Mouse (Mus musculus): ENCODE measurements at regions not wholly inside any gene's neighbourhood (a gene's known extent, or its start where the extent isn't known, plus 50 kb on each side); places are given as distances from the start of the nearest gene placed in this dataset.

- DNase-seq (ENCODE audit: low spot score in 2 of 2): no peak
Measured at GRCm38 (mm10) chr5:119280146-119280545, 390.3 kb upstream of the Tbx3 start.

DNA sequence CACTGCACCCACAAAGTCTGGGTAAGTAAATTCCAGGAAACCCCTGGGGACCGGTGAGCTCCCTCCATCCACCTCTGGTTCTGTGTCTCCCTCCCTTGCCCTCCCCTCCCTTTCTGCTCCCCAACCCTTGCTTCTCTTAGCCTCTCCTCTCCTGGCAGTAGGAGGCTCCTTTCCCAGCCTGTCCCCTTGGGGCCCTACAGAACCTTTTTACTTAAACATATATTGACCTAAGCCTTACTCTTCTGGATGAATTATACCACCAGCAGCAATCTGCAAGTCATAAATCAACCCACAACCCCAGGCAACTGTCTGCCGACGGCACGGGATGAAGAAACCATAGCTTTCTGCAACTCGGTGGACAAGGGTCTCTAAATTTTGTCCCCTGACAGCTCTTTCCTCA lies 380.7 kb upstream of the Tbx3 start:
- DNase-seq (ENCODE audit: low spot score in 2 of 2): no peak

DNA sequence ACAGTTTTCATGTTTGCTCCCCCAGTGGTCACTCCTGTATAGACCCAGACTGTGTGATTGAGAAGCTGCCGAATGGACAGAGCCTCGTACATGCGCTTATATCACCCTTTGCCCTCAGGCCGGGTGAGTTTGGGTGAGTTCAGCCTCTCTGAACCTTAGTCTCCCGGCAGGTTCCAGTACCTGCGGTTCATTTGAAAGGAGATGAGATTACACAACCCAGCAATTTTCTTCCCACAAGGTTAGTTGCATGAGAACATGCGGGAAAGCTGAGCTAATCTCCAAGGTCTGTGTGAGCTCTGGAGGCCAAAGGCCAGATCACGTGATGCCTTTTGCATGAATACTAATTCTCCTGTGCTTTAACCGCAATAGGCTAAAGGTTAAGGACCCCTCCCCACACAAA lies 378.1 kb upstream of the Tbx3 start:
- DNase-seq (ENCODE audit: low spot score in 2 of 2): no peak

DNA sequence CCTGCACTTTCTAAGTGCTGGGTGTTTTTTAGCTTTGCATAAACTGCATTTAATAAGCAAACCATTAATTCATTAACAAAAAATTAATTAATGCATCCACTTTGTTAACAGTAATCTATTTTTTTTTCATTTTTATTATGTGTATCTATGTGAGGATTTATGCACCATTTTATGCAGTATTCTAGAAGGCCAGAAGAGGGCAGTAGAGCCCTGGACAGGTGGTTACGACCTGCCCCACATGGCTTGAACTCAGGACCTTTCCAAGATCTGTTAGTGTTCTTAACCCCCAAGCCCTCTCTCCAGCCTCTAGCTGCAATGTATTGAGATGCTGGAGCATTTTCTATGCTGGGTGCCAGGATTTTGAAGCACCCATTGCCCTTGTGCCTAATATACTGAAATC lies 377.6 kb upstream of the Tbx3 start:
- no peak for DNase-seq (ENCODE audit: low spot score in 2 of 2)

DNA sequence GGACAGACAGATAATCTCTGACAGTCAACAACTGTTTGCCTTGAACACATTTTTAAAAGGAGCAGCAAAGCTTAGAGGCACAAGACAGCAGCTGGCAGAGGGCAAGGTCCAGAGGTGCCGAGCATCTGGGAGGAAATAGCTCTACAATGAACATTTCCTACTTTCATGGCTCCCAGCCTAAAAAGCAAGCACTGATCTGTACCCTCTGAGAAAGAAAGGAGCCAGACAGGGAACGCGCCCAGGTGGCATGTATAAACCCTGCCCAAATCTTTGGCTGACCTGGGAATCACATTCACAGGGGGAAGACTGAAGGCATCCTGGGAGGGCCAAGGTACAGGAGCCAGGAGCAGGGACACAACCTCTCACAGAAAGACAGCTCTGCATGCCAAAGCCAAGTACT lies 371.2 kb upstream of the Tbx3 start:
- DNase-seq (ENCODE audit: low spot score in 2 of 2): no peak

DNA sequence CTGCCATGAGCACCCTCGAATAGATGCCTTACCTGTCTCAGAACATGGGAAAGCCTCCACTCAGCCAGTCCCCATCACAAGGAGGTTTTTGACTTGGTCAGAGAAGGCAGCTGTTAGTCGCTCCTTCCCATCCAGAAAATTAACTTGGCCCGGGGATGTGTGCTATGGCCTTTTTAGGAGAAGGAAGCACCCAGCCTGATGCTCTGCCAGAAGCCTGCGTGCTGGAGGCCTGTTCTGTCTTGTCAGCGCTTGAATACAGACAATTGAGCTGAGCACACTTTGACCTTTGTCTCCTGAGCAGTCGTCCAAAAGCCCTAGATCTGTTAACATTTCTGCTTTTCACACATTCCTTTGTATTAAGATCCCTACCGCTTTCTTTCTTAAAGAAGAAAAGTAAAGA lies 370.4 kb upstream of the Tbx3 start:
- no peak for DNase-seq (ENCODE audit: low spot score in 2 of 2)

DNA sequence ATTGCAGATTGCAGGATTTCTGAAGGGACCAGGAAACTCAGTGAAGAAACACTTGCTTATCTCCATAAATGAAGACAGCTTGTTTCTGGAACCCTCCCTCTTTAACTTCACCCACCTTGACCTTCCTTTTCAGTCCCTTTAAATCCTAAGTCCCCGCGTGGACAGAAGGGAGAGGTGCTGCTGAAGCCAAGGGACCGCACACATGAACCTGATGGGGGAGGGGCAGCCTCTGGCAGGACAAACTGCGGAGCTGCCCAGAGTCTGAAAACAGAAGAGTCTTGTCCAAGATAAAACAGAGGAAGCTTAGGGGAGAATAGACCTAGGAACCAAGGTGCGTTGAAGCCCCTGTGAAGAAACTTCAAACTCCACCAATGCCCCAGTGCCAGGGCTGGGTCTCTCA lies 368.9 kb upstream of the Tbx3 start:
- DNase-seq (ENCODE audit: low spot score in 2 of 2): no peak

- DNase-seq (ENCODE audit: low spot score in 2 of 2): no peak
Measured at GRCm38 (mm10) chr5:119304721-119305120, 365.7 kb upstream of the Tbx3 start.

DNA sequence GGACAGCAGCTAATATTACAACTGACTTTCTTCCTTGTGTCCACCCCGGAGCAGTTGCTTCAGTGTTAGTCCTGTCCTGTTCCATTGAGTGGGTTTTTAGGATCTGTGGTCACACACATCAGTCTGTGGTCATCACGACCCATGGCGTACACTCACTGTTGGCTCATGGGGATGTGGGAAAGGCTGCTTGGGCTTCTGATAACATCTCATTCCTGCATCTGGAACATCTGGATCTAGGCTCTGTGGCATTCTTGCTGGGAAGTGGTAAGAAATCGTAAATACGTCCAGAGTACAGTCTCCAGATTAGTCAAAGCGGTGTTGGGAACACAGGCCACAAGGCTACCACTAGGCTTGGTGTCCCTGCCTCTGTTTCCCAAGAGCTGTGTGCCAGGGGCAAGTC lies 362.7 kb upstream of the Tbx3 start:
- DNase-seq (ENCODE audit: low spot score in 2 of 2): no peak

- DNase-seq (ENCODE audit: low spot score in 2 of 2): no peak
Measured at GRCm38 (mm10) chr5:119310178-119310930, 360.1 kb upstream of the Tbx3 start.

- no peak for DNase-seq (ENCODE audit: low spot score in 2 of 2)
Measured at GRCm38 (mm10) chr5:119312808-119313207, 357.7 kb upstream of the Tbx3 start.

GRCm38 (mm10) chr5:119315149-119315548 lies 355.3 kb upstream of the Tbx3 start:
- no peak for DNase-seq (ENCODE audit: low spot score in 2 of 2)

DNA sequence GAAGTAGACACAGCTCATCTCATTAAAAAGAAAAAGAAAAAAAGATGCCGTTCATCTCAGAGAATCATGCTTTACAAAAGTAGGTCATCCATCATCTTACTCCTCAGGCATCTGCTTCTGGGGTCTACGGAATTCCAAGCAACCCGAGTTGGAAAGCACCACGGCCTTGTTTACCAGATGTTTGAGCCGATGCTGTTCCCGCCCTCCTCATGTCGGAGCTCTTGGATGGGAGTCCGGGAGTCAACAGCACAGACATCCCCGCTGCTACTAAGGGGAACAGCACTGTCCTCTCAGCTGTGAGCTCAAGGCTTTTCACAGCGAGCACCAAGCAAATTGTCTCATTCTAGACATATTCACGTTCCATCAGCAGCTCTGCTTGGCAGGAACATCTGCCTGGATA lies 352.9 kb upstream of the Tbx3 start:
- DNase-seq (ENCODE audit: low spot score in 2 of 2): no peak

DNA sequence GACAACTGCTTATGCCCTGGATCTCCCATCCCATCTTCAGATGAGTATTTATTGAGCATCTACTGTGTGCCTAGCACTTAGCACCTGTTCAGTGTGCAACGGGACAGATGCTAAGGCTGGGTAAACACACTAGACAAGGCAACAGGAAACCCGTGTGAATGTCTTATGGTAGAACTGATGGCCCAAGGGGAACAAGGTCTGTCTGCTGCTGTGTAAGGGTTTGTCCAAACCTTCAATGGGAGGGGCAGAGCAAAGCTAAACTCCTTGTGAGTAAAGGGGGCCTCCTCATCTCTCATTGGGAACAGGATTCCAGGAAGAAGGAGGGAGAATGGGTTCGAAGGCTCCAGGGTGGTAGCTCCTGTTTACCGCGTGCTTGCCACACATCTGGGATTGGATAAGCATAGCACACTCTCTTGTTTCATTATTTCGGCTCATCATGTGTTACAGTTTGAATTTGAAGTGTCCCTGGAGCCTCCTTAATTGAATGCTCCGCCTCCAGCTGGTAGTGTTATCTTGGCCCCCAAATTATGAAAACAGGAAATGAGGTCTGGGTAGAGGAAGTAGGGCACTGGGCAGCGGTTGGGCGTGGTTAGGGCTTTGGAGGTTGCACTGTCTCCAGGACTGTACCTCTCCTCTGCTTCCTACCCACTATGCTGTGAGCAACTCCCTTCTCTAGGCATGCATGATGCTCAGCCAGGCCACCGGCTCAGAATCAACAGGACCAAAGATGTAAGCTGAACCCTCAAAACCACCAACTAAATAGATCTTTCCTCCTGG lies 348.9 kb upstream of the Tbx3 start:
- no peak for DNase-seq (ENCODE audit: low spot score in 2 of 2)

DNA sequence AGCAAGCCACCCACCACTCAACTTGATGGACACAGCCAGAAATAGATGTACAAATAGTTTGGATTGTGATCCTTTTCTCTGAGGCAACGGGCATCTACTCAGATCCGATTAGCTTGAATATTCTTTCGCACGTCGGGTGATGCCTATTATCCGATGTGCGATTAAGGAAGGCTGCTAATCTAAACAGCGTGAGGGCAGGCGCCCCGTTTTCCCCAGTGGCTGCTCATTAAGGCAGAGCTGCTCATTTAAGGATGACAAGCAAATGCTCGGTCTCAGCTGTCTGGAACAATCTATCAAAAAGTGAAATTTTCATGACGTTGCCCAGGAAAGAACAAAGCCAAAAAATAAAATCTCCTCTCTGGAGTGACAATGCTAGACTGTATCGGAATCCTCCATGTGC lies 348.1 kb upstream of the Tbx3 start:
- no peak for DNase-seq (ENCODE audit: low spot score in 2 of 2)

- no peak for DNase-seq (ENCODE audit: low spot score in 2 of 2)
Measured at GRCm38 (mm10) chr5:119325681-119326255, 344.7 kb upstream of the Tbx3 start.

- no peak for DNase-seq (ENCODE audit: low spot score in 2 of 2)
Measured at GRCm38 (mm10) chr5:119326895-119327294, 343.6 kb upstream of the Tbx3 start.

DNA sequence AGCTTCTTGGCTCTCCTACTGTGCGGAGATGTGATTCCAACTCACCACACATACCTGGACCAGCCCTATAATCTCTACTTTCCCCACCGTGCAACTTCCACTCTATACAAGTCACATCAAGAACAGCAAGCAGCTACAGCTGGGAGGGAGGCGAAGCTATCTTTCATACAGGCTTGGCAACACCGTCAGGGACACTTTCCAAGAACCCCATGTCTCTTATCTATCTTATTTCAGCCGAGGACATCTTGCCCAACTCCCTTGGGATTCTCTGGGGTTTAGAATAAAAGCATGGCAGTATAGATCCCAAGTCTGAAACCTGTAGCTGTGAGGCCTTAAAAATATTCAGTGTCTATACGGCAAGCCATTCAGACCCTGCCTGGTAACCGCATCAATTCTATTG lies 341.5 kb upstream of the Tbx3 start:
- no peak for DNase-seq (ENCODE audit: low spot score in 2 of 2)

DNA sequence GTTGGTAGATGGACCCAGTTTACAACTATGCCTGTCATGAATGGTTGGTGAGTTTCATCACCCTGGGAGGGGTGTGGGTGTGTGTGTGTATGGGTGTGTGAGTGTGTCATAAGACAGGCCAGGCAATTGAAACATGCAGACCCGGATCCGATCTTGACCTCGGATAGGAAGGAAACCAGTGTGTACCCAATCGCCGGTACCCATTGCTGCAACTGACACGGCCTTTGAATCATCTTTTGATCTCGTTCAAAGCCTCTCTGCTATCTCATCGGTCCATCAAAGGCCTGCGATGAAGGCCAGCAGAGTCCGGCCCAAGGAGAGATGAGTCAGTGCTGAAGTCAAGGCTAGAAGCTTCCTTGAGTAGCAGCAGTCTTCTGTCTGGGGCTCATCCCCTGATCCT lies 341.1 kb upstream of the Tbx3 start:
- DNase-seq (ENCODE audit: low spot score in 2 of 2): peak in 1 of 2 experiments; percentile 46

DNA sequence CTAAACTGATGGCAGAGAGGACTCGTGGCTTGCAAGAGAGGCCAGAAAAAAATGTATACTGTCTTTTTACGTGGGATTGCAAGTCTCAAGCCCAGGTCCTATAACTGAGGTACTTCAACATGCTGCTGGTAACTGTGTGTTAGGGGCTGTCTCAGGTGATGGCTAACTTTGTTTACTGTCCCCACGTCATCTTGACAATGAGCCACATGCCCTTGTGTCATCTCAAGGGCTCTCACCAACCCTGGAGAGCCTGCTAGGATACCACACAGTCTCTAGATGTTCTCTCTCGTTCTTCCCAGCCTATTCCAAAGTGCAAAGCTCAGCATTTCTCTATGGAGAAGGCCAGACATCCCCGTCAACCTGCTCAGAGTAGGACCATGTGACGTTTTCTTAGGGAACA lies 340.6 kb upstream of the Tbx3 start:
- no peak for DNase-seq (ENCODE audit: low spot score in 2 of 2)

DNA sequence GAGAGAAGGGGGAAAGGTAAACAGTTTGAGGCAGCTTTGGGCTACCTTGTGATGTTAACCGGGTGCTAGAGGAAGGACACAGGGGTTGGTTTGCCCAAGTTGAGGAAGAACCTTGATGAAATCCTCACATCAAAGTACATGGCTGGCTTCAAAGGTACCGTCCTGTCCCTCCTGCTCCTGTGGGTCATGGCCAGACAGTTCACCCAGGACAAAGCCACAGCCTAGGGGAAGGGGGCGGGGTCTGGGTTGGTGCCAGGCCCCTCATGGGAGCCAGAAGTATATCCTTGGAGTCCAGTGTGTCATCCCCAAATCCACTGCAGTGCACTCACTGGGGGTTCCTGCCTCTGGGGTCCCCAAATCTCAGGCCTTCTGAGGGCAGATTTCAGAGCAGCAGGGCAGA lies 339.0 kb upstream of the Tbx3 start:
- peak; percentile 58 to 77 for DNase-seq (ENCODE audit: low spot score in 2 of 2)

DNA sequence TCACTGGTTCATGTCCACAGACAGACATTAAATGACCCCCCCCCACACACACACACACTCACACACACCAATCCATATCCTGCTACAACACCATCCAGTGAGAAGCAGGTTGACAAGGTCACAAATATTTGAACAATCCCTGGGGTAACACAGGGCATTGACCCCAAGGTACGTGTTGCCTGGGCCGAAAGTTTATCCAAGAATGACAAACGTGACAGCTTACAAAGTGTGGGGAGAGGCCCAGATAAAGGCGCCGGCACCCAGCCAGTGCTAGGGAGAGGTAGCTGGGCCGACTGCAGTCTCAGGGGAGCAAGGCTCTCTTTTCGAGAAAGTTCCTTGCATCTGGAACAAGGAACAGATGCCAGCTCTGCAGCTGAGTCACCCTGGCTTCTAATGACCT lies 337.8 kb upstream of the Tbx3 start:
- DNase-seq (ENCODE audit: low spot score in 2 of 2): no peak

DNA sequence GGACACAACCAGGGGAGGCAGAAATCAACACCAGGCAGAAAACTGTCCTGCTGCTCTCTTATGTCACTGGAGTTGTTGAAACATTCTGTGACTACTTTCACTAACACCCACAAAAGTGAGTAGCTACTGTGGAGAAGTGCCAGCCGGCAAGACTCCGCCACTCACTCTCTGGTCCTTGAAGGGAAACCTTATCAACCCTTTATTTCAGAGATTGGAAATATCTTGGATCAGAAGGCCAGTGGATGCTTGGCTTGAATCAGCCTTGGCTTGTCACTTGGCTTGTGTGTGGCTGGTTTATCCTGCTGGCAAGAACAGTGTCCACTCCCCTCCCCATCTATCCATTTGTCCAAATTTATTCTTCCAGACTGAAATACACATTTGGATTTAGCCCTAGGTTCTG lies 335.3 kb upstream of the Tbx3 start:
- no peak for DNase-seq (ENCODE audit: low spot score in 2 of 2)

All from adrenal gland, postnatal 4 days (tissue).